Mouse (Mus musculus) spleen, adult 2 months (tissue): ENCODE measurements around the gene Neu4.

Source experiments
- CTCF ChIP-seq: fragments of 200-500 bp; IDR thresholded peaks from 2 replicates; pipeline ENCODE4 v1.5.1; 2011; ENCODE audit warnings: mild to moderate bottlenecking, inconsistent platforms; ENCODE audit not compliant: insufficient read depth, insufficient read length, insufficient replicate concordance; ENCODE audit errors: extremely low read depth
- POLR2A ChIP-seq: fragments of 200-500 bp; IDR thresholded peaks from 2 replicates; pipeline ENCODE4 v1.6.1; 2011; ENCODE audit warnings: low read depth, low read length, inconsistent platforms

- no peak for TF ChIP-seq CTCF
- TF ChIP-seq POLR2A, result no peak
These were observed 32.1 kb downstream of the Neu4 start, which contains the start of gene Pdcd1 for GRCm38 (mm10) chr1:94052373-94052772.
